Mouse (Mus musculus): ENCODE data around the gene Frmd4b. TPM values are rescaled to one million over a fixed set of nuclear protein-coding genes. Genes with fewer than 3 reads are reported as not detected.

Gene Frmd4b
- polyA plus RNA-seq, 1 experiment: 14.3 TPM

DNA sequence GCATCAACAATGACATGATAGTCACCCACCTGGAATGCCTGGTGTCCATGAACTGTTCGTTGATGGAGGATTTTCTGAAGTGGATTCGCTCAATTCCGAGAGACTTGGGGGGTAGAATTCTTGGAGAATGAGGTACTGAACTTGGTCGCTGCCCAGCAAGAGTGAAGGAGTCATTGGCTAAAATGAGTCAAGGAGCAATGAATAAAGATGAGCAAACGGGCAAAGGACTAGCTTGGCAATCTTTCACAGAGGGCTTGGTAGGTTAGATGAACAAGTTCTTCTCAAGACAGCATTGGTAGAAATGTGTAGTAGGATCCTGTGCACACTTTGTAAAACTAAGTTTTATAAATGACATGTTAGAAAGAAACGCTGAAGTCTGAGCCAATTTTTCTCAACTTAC, 317.2 kb downstream of the Frmd4b start:
- TF ChIP-seq POLR2A (IDR thresholded peaks at IDR 0.05; ENCODE audit: low read depth, low read length) (no peak), CTCF (IDR thresholded peaks at IDR 0.05; ENCODE audit: extremely low read depth, insufficient read depth, insufficient read length, insufficient replicate concordance) (no peak)
- Histone ChIP-seq H3K4me3 (ENCODE audit: extremely low read depth, insufficient read depth, insufficient read length) (no peak overlapping the region), H3K27ac (ENCODE audit: insufficient read depth, low read length) (no peak overlapping the region), H3K36me3 (ENCODE audit: control insufficient read depth, insufficient read depth, low read length) (no peaks in the 10 kb centered on the region), H3K4me1 (ENCODE audit: control insufficient read depth, insufficient read depth, insufficient read length) (no peaks in the 10 kb centered on the region), H3K27me3 (ENCODE audit: control insufficient read depth, insufficient read depth, low read length) (no peaks in the 10 kb centered on the region)
- no peak for DNase-seq (ENCODE audit: low read depth in 1 of 2, low spot score in 2 of 2)
- WGBS: 86% methylated on average over 6 of the region's 6 CpGs

- Histone ChIP-seq H3K36me3 (ENCODE audit: control insufficient read depth, insufficient read depth, low read length) (no peaks in the 10 kb centered on the region), H3K4me3 (ENCODE audit: extremely low read depth, insufficient read depth, insufficient read length) (no peak overlapping the region), H3K4me1 (ENCODE audit: control insufficient read depth, insufficient read depth, insufficient read length) (peaks cover 7% of the 10 kb centered on the region; the same call in 1 of the 2 replicates), H3K27me3 (ENCODE audit: control insufficient read depth, insufficient read depth, low read length) (no peaks in the 10 kb centered on the region), H3K27ac (ENCODE audit: insufficient read depth, low read length) (no peak overlapping the region)
- TF ChIP-seq CTCF (IDR thresholded peaks at IDR 0.05; ENCODE audit: extremely low read depth, insufficient read depth, insufficient read length, insufficient replicate concordance): no peak
- no peak for TF ChIP-seq POLR2A (IDR thresholded peaks at IDR 0.05; ENCODE audit: low read depth, low read length)
- 82% methylated on average over 3 of the region's 3 CpGs for WGBS
- no peak for DNase-seq (ENCODE audit: low read depth in 1 of 2, low spot score in 2 of 2)
Measured at GRCm38 (mm10) chr6:97297151-97297550, 320.2 kb downstream of the Frmd4b start.

DNA sequence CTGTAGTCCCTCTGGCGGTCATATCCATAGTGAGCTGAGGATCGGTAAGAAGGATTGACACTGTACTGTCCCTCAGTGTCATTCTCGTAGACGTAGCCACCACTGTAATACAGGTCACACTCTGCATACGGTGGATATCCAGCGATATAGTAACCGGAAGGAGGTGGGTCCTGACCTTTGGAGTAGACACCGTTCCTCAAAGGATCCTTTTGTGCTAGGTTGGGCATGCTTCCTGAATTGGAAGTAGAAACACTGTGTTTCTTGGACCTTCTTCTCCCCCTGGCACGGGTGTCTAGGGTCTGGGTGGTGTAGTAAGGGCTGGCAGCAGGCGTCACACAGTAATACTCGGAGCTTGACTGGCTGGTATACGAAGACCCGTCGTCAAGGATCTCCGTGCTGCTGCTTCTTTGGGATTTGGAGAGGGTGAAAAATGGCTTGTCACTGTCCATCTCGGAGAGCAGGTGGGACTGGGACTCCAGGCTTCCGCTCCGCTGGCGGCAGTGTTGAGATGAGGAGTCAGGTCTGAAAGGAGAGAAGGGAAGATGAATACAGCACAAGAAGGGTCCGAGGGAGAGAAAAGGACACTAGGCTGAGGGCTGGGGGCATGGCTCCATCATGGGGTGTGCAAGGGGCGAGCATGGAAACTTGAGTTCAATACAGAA, 321.3 kb downstream of the Frmd4b start:
- TF ChIP-seq CTCF (IDR thresholded peaks at IDR 0.05; ENCODE audit: extremely low read depth, insufficient read depth, insufficient read length, insufficient replicate concordance): no peak
- TF ChIP-seq POLR2A (IDR thresholded peaks at IDR 0.05; ENCODE audit: low read depth, low read length): no peak
- Histone ChIP-seq H3K4me1 (ENCODE audit: control insufficient read depth, insufficient read depth, insufficient read length) (peaks cover 7% of the 10 kb centered on the region; the same call in 1 of the 2 replicates), H3K4me3 (ENCODE audit: extremely low read depth, insufficient read depth, insufficient read length) (no peak overlapping the region), H3K27me3 (ENCODE audit: control insufficient read depth, insufficient read depth, low read length) (no peaks in the 10 kb centered on the region), H3K36me3 (ENCODE audit: control insufficient read depth, insufficient read depth, low read length) (no peaks in the 10 kb centered on the region), H3K27ac (ENCODE audit: insufficient read depth, low read length) (no peak overlapping the region)
- DNase-seq (ENCODE audit: low read depth in 1 of 2, low spot score in 2 of 2): no peak
- 94% methylated on average over 21 of the region's 21 CpGs for WGBS

DNA sequence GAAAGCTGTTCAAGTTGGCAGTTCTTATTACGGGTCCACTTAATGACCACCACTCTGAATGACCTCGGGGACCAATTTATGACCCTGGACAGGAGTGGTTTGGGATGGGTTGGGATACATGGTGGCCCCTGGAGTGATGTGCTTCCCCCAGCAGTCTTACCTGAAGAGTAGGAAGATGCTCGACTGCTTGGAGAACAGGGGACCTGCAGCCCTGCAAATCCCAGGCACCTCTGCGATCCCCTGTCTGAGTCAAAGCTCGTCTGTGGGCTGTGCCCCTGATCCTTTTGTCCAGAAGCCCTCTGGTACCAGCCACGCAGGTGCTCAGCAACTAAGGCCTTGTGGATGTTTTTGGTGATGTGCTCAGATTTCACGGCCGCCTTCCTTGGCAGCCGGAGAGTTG, 321.9 kb downstream of the Frmd4b start:
- no peaks in the 10 kb centered on the region for H3K36me3 ChIP-seq (ENCODE audit: control insufficient read depth, insufficient read depth, low read length)
- no peak for TF ChIP-seq POLR2A (IDR thresholded peaks at IDR 0.05; ENCODE audit: low read depth, low read length)
- no peak for TF ChIP-seq CTCF (IDR thresholded peaks at IDR 0.05; ENCODE audit: extremely low read depth, insufficient read depth, insufficient read length, insufficient replicate concordance)
- H3K4me1 ChIP-seq (ENCODE audit: control insufficient read depth, insufficient read depth, insufficient read length): peaks cover 7% of the 10 kb centered on the region; the same call in 1 of the 2 replicates
- WGBS: 88% methylated on average over 9 of the region's 9 CpGs
- H3K4me3 ChIP-seq (ENCODE audit: extremely low read depth, insufficient read depth, insufficient read length): no peak overlapping the region
- H3K27ac ChIP-seq (ENCODE audit: insufficient read depth, low read length): no peak overlapping the region
- DNase-seq (ENCODE audit: low read depth in 1 of 2, low spot score in 2 of 2): no peak
- no peaks in the 10 kb centered on the region for H3K27me3 ChIP-seq (ENCODE audit: control insufficient read depth, insufficient read depth, low read length)

- peaks cover 7% of the 10 kb centered on the region; the same call in 1 of the 2 replicates for H3K4me1 ChIP-seq (ENCODE audit: control insufficient read depth, insufficient read depth, insufficient read length)
- TF ChIP-seq CTCF (IDR thresholded peaks at IDR 0.05; ENCODE audit: extremely low read depth, insufficient read depth, insufficient read length, insufficient replicate concordance) (no peak), POLR2A (IDR thresholded peaks at IDR 0.05; ENCODE audit: low read depth, low read length) (no peak)
- no peak overlapping the region for H3K27ac ChIP-seq (ENCODE audit: insufficient read depth, low read length)
- 43% methylated on average over 12 of the region's 12 CpGs for whole genome bisulfite sequencing
- DNase-seq (ENCODE audit: low read depth in 1 of 2, low spot score in 2 of 2): no peak
- no peaks in the 10 kb centered on the region for H3K36me3 ChIP-seq (ENCODE audit: control insufficient read depth, insufficient read depth, low read length)
- H3K27me3 ChIP-seq (ENCODE audit: control insufficient read depth, insufficient read depth, low read length): no peaks in the 10 kb centered on the region
- H3K4me3 ChIP-seq (ENCODE audit: extremely low read depth, insufficient read depth, insufficient read length): no peak overlapping the region
Measured at GRCm38 (mm10) chr6:97293667-97294569, 323.4 kb downstream of the Frmd4b start.

DNA sequence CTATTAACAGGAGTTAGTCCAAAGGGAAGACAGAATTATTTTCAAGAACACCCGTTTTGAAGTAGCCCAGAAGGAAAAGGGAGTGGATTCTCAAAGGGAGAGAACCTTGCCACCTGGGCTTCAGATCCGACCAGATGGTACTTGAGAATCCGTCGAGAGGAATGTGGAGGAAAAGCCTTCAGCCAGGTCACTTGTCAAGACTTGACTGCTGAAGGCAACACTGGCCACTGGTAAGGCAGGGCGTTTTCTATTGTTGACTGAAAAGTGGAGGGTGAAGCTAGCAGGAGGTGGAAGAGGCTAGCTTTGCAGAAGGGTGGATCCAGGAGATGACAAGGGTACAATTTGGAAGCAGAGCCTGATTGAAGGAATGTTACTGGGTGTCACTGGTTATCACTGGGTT, 324.4 kb downstream of the Frmd4b start:
- H3K36me3 ChIP-seq (ENCODE audit: control insufficient read depth, insufficient read depth, low read length): no peaks in the 10 kb centered on the region
- WGBS: 89% methylated on average over 5 of the region's 5 CpGs
- H3K4me3 ChIP-seq (ENCODE audit: extremely low read depth, insufficient read depth, insufficient read length): no peak overlapping the region
- no peak overlapping the region for H3K27ac ChIP-seq (ENCODE audit: insufficient read depth, low read length)
- no peak for TF ChIP-seq POLR2A (IDR thresholded peaks at IDR 0.05; ENCODE audit: low read depth, low read length)
- TF ChIP-seq CTCF (IDR thresholded peaks at IDR 0.05; ENCODE audit: extremely low read depth, insufficient read depth, insufficient read length, insufficient replicate concordance): no peak
- DNase-seq (ENCODE audit: low read depth in 1 of 2, low spot score in 2 of 2): no peak
- H3K4me1 ChIP-seq (ENCODE audit: control insufficient read depth, insufficient read depth, insufficient read length): peaks cover 7% of the 10 kb centered on the region; the same call in 1 of the 2 replicates
- H3K27me3 ChIP-seq (ENCODE audit: control insufficient read depth, insufficient read depth, low read length): no peaks in the 10 kb centered on the region
